Mouse (Mus musculus): ENCODE measurements around the gene Scn3a.
"Not testable (repeated sequence)": the region's sequence is repeated elsewhere in the genome, so short reads cannot be mapped to it uniquely, and the experiment has no call there.

The Scn3a gene

DNA sequence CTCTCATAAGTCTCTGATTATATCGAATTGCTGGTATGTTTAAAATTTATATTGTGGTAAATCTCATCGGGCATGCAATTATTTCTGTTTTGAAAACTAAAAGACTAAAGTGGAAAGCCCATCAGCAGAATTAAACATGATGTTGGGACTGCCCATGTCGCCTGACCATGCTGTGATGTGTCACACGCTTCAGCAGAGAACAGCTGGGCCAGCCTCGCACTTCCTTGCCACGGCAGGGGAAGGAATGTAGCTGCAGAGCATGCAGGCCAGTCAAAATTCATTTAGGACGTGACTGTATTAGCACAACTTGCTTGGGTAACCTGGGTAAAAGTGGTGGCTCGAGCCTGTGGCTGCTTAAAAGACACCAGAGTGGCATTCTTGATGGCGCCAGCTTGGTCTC lies 77.0 kb downstream of the Scn3a start:
- DNase-seq (ENCODE audit: low spot score): no peak

DNA sequence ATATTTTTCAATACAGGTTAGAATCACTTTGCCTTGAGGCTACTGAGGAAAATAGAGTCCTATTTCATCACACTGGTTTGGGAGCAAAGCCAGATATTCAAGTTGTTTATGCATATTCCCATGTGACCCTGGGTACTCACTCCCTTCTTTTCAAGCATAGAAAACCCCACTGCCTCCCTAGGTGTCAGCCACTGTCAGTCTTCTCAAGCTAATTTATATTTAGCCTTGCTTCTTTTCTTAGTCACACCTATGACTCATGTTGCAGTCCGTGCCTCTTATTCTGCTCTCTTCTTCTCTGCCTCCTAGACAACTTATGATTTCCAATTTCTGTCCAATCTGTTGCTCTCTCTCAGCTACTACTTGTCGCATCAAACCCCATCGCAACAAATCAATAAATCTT lies 84.0 kb downstream of the Scn3a start:
- DNase-seq (ENCODE audit: low spot score): no peak

DNA sequence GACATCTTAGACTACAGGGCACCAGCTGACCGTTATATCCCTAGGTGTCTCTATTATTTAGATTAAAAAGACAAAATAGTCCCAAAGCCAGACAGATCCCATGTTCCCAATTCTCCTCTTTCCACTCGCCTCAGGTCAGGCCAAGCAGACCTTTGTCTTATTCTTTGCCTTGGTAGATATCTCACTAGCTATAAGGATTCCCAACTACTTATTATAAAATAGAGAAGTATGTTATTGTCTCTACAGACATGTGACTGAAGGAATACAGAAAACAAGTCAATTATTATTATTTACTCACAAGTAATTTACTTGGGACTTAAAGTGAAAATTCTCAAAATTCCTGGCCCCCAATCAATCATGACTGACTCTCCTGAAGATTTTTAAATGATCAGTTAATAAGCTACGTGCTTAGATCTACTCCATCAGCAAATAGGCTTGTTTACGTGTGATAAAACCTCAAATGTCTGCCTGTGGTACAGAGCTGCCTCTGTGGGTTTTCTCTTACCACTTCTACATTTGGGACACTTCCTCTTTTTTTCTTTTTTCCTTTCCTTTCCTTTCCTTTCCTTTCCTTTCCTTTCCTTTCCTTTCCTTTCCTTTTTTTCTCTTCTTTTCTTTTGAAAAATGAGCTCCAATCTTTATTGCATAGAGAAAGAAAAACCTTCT lies 86.3 kb downstream of the Scn3a start:
- DNase-seq (ENCODE audit: low spot score): no peak

DNA sequence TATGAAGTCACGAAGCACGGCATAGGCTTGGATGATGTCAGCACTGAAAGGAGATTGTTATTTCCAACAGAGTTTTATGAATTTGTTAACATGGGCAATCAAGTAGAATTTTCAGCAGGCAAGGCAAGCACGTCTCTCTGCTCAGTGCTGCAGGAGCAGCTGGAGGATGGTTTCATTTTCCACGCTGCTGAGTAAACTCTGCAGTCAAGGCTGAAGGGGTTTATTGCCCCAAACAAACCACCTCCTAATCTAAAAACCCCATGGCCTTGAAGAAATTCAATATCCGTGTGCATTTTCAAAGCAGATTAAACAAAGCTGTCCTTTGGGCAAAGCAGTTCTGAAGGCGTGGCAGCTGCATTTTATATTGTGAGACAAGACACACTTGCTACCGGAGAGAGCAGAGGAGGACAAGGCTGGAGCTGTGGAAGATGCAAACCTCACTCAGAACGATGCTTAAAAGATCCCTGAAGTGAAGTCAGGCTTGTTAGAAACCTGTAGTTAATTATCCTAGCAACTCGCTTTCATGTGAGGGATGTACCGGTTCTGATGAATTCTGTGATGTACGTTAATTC lies 96.0 kb downstream of the Scn3a start:
- no peak for DNase-seq (ENCODE audit: low spot score)

DNA sequence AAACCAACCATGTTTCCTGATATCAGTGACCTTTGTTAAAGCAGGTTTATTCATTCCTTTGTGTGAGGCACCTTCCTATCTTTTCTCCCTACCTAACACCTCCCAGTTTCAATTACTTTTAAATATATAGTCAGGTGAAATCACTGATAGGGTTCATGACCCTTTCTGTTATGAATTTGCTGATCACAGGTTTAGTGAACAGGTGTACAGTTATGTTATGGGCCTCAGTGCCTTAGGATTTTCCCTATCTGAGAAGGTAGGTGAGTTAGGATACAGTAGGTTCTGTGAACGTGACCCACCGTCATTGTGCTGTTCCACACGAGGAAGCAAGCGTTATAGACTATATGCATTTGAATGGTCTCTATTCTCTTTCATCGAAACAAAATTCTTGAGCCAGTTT lies 101.7 kb downstream of the Scn3a start:
- no peak for DNase-seq (ENCODE audit: low spot score)

DNA sequence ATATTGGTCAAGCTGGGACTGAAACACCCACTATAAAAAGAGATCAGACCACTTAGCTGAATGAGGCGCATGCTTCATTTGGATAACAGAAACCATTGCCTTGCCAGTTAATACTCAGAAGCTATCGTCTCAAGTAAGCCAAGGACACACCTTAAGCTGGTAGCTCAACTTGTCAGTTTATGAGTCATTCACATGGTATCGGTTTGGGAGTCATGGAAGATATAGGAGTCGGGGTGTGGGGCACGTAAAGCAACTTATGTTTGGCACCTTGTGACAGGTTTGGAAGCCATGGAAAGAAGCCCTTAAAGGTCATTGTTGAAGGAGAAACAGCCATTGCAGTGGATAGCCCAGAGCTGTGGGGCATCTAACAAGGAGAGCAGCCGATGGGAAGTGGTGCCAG lies 113.7 kb downstream of the Scn3a start:
- no peak for DNase-seq (ENCODE audit: low spot score)

DNA sequence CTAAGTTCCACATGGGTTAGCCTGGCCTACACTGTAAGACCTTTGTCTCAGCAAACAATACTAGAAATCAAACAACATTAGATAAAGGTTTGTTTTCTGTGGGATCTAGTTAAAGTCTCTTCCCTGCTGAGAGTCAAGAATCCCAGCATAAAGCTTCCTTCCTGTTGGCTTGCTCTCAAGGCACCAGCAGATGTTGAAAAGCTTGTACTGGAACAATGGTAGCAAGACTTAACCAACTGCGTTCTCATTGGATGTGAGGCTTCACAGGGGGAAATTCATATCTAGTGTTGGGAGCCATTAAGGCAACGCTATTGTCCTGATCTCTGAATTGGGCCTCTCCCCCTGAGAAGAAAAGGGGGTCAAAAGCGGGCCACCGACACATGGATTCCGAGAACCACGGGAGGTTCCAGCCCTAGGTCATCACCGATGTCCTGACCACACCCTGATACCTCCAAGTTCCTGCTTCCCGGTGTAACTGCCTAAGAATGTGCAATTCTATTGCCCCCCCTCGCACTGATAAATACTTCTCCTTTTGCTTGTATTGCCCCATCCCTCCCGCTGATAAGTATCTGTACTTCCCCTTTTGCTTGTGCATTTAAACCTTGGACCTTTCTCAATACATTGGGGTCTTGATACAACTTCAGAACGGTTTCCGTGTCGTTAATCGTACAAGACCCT lies 115.9 kb downstream of the Scn3a start:
- DNase-seq (ENCODE audit: low spot score): not testable (repeated sequence)

DNA sequence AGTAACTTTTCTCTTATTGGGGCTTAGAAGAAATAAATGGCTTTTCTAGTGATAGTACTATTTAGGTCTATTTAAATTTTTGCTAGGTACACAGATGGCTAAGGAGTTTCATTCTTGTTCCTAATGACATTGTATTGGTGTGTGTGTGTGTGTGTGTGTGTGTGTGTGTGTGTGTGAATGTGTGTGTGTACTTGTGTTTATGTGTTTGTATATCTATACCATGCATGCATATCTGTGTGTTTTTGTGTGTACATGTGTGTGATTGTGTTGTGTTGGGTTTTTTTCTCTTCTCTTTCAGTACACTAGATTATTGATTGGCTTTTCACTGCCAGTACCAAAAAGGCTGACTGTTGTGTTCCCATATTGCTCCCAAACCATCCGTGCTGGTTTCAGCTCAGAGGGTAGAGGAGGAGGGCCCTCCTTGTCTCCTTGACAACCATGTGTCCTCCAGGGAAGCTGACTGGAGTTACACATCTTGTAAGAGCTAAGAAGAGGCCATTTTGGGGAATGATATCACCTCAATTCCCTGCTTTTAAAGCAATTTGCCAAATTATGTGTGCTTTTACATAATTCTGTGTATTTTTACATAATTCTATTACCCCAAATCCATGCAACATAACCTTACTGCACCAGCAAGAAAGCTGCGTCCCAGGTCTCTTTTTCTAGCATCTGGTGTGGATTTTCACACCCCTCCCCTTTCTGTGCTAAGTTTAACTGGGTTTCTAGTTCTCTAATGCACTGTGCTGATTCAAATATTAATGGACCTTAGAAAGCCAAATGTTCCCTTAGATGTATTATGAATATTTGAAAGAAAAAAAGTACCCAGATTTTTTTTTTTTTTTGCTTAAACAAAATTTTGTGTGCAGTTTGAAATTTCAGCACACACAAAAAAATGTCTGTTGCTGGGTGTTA lies 116.7 kb downstream of the Scn3a start:
- no peak for DNase-seq (ENCODE audit: low spot score)

DNA sequence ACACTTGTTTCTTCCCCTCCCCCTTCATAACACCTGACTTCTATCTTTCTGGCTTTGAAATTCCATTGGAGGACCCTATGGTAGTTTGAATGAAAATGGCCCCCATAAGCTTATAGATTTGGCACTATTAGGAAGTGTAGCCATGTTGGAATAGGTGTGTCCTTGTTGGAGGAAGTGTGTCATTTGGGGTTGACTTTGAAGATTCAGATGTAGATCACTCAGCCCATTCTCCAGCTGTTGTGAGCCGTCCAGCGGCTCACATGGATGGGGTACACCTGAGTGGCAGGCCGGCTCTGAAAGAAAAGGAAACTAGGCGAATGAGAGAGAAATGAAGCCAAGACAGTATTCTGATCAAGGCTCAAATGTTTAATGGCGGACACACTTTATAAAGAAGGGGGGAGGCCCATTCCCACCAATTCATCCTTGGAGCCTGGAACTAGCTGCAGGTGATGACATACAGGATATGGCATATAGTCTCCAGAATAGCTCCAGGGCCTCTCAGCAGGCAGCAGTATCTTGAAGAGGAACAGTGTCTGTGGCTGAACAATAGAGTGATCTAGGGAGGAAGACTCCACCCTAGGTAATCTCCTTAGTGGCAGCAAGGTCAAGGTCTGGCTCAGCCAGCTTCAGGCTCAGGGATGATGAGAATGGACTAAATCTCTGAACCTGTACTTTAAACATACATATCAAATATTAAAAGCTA lies 118.2 kb downstream of the Scn3a start:
- no peak for DNase-seq (ENCODE audit: low spot score)

DNA sequence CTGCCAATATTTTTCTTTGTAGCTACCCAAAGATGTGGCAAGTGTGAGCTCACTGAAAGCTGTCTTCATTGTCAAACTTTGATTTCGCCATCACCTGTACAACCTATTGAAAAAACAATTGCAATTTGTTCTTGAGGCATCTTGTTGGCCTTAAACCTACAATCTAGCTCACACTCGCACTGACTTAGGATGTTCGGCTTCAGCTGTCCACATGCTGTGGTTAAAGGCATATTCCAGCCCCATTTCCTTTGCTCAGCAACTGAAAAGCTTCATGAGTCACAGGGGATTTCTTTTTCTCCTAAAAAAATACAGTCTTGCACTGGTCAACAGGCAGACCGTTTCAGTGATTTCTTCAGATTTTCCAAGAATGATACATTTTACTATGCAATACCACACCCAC lies 124.3 kb downstream of the Scn3a start:
- DNase-seq (ENCODE audit: low spot score): no peak

DNA sequence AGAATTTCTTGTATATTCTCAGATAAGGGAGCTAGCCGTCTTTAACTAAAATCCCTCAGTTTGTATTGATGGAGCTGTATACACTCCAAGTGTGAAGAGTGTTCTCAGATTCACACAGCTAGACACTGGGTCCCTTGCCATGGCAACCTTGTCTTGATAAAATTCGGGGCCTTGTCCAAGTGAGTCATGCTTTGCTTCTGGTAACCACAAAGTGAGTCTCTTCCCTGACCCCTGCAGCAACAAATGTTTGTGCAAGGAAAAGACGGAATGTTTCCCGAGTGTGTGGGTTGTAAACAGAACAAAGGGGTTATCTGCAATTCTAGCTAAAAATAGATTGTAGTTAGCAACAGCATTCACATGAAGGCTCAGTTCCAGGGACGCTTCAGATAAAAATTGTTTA lies 125.9 kb downstream of the Scn3a start:
- no peak for DNase-seq (ENCODE audit: low spot score)

DNA sequence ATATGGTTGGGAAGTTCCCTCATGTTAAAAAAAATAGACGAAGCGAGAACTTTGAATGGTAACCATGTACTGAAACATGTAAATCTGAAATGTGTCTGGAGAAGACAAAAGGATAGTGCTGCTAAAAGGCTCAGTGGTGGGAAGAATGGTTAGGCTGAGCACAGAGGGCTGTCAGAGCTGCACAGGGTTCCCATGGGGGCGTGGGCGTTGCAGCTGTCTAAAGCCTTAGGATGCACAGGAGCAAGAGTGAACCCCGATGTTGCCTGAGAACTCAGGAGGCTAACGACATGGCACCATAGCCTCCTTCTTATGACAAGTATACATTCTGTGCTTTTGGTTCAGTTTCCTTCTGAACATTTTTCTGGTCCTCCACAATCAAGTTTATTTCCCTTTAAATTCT lies 126.3 kb downstream of the Scn3a start:
- DNase-seq (ENCODE audit: low spot score): no peak

DNA sequence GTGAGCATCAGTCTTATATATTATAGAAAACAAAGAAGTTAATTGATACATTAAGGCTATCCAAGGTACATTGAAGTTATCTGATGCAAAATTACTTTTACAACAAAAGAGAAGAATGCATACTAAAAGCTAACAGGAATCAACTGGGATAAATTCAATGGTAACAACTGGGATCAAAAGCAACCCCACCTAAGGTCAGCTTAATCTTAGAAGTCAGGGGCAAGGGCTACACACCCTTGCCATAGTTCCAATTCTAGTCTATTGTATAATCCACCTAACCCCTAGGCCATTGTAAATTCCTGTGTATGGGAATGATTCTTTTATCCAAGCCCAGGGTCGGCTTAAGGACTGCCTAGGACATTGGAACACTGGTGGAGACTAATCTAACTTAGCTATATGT lies 130.5 kb downstream of the Scn3a start:
- no peak for DNase-seq (ENCODE audit: low spot score)

DNA sequence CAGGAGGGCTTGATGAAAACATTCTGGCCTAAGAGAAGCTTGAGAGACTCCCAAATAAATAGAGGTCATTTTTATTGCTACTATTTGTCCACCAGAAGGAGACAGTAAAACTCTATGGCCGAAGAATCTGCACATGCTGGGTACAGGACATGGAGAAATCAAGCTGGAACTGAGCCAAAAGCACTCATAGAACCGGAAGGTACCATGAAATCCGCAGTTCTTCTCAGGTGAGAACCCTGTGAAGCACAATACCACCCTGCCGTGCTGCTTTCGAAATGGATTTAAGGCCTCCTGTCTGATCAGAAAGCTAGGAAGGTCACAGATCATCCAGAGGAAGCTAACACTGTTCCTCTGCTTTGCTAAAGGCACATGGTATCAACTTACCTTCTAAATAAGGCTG lies 143.9 kb downstream of the Scn3a start:
- no peak for DNase-seq (ENCODE audit: low spot score)

DNA sequence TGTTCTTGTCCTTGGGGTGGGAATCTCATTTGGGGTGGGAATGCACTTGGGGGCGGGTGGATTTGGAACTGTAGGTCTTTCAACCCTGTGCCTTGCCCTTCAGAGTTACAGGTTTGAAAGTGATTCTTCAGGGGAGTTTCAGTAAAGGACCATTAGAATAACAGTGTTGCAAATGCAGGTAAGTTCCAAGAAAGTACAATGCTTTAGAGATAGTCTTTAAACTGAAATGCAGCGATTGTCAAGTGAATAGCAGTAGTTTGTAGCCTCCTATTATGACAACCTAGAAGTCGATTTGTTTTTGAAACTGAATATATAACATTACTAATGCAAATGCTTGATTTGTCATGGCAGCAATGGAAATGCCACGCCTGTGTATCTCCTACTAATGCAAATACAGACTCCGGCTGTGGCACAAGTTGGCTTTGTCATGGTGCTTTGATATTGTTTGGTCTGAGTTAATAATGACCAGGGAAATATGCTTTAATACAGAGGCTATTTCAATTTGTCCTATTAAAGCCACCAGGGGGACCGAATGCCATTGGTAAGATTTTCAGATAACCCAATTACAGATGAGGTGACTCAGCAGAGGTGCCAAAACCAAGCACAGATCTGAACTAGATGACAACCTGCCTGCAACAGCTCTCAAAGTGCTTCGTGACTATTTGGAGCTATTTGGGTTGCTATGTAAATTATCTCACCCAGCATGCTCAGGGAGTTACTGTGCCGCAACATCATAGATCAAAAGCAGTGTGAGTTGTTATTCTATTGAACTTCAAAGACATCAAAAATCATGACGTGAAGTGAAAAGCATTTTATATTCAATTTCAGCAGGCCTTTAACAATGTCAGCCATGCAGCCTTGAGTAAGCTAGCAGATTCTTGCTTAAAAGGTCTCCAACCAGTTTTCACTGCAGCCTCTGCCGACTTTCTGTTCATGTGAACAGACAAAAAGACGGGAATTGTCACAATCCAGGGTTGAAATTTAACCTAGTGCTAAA lies 145.9 kb downstream of the Scn3a start:
- no peak for DNase-seq (ENCODE audit: low spot score)

DNA sequence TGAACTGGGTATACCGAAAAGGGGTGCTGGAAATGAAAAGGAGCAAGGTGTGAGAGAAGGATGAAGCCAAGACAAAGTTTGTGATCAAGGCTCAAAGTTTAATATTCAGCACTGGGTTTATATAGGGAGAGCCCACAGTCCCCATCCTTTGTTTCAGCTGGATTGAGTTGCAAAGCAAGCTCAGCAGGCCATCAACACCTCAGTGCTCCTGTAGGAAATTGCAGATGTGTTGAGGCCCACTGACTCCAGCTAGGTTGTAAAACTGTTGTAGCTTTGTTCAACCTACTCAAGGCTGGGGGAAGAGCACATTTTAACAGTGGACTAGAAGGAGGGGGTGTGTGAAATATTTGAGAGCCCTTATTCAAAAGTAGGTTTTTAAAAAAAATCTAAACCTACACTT lies 148.8 kb downstream of the Scn3a start:
- DNase-seq (ENCODE audit: low spot score): no peak

DNA sequence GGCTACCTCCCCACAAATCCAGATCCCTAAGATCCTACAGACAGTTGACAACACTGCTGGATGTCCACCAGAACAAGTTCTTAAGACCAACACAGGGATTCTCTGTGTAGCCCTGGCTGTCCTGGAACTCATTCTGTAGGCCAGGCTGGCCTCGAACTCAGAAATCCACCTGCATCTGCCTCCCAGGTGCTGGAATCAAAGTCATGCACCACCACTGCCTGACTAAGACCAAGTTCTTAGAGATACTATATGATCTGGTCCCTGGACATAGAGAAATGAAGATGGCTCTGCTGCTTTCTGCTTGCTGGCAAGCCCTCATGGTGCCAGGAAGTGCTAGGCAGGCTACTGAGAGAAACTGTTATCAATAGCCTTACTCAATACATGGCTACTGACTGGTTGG lies 150.9 kb downstream of the Scn3a start:
- no peak for DNase-seq (ENCODE audit: low spot score)

DNA sequence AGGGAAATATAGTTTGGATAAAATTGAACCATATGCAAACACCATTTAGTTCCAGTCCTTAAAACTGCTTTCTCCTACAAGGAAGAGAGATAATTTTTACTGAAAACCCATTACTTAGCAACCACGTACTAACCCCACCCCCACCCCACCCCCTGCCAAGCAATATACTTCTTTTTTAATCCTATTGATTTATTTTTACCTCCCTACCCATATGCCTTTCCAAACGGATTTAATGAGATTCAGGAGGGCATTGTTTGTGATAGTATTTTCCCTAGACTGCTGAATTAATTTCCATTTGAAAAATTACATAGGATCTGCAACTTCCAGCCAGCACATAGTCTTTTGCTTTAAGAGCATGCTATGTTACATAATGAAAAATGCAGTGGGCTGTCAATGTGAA lies 152.1 kb downstream of the Scn3a start:
- DNase-seq (ENCODE audit: low spot score): no peak

DNA sequence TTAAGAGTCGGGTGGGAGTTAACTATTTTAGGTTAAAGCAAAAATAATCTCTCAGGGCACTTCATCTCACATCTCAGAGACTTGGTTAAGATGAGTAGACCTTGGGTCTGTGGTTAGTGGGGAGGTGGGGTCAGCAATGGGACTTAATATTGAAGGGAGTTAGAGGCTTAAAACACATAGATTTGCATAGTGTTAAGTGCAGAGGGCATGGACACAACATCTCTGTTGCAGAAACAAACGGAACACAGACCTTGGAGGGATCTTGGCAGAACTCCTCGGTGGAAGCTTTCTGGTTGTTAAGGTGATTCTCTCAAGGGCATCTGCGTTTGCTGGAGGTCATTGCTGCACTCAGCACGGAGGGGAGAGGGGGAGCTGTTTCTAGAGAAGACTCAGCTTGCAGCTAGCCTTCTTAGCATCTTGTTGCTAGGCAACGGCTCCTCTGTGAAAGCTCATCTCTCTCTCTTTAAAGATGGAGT lies 152.6 kb downstream of the Scn3a start:
- DNase-seq (ENCODE audit: low spot score): no peak

DNA sequence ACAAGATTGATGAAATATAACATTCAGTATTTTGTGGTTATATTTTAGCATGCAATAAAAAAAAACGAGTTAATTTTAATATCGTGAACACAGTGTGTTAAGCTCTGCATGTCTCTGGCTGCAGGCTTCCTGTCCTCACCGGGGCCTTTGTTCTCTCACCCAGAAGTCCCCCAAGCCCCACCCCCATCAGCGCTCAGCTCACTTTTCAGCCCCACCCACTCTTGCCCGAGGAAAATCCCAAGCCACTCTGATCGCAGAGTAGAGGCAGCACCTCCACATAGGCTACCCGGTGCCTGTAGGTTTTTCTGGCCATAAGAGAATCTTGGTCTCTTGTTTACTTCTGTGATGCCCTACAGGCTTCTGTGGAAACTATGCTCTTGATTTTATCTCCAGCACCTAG lies 153.2 kb downstream of the Scn3a start:
- DNase-seq (ENCODE audit: low spot score): no peak

DNA sequence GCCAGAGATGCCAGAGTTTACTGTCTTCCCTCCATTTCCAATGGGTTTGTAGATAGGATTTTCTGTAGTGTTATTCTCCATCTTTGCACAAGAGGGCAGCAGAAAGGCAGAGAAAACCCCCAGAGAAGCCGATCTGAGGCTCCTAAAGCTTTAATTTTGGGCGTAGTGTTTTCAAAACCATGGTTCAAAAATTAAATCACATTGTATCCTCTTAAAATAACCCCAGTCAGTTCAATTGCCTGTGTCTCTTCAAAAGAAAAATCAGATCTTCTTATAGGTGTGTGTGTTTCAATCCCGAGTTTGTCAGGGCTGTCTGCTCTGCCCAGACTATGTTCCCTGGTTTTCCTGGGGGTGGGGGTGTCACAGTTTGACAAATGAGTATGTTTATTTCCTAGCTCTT lies 153.7 kb downstream of the Scn3a start:
- DNase-seq (ENCODE audit: low spot score): no peak

Data from spleen, adult 12 weeks (tissue).